Mouse (Mus musculus) granulocyte monocyte progenitor cell, adult 5-6 weeks (primary cell): ENCODE results near the gene Stfa3. TPM values are rescaled to one million over a fixed set of nuclear protein-coding genes. Genes with fewer than 3 reads are reported as not detected.

Experiments
- total RNA-seq, 2 experiments: library from RNA; stranded (forward) in 1 of 2; stranded (reverse) in 1 of 2; fragments of 200-712, 200-1000 nt in 1 of 2; fragments of >200 nt in 1 of 2; fragmentation: Nextera tagmentation in 1 of 2; gene quantifications; 2 replicates each; pipeline ENCODE4 v1.2.3; 2014 to 2017

Gene Stfa3
- total RNA-seq, 2 experiments from 2014 or later = 1.3 TPM; not detected in 1

Other genes with a start within 250 kb of the Stfa3 start
- not detected in 2 replicates for gene Gm5416, start 245.0 kb downstream of the Stfa3 start, total RNA-seq (2014; fragmentation: Nextera tagmentation)
- gene Gm5416, start 245.0 kb downstream of the Stfa3 start, total RNA-seq (2017) = not detected in 2 replicates
- gene 2010005H15Rik, start 233.9 kb downstream of the Stfa3 start, total RNA-seq (2014; fragmentation: Nextera tagmentation) = not detected in 2 replicates
- not detected in 2 replicates for gene 2010005H15Rik, start 233.9 kb downstream of the Stfa3 start, total RNA-seq (2017)
- gene Stfa1, start 178.4 kb downstream of the Stfa3 start, total RNA-seq (2014; fragmentation: Nextera tagmentation) = not detected in 2 replicates
- gene Stfa1, start 178.4 kb downstream of the Stfa3 start, total RNA-seq (2017) = not detected in 2 replicates
- not detected in 2 replicates for gene BC117090, start 121.1 kb downstream of the Stfa3 start, total RNA-seq (2014; fragmentation: Nextera tagmentation)
- not detected in 2 replicates for gene BC117090, start 121.1 kb downstream of the Stfa3 start, total RNA-seq (2017)
- not detected in 2 replicates for gene BC100530, start 87.6 kb downstream of the Stfa3 start, total RNA-seq (2014; fragmentation: Nextera tagmentation)
- not detected in 2 replicates for gene BC100530, start 87.6 kb downstream of the Stfa3 start, total RNA-seq (2017)
- gene Stfa2, start 46.9 kb downstream of the Stfa3 start, total RNA-seq (2014; fragmentation: Nextera tagmentation) = not detected in 2 replicates
- not detected in 2 replicates for gene Stfa2, start 46.9 kb downstream of the Stfa3 start, total RNA-seq (2017)
- not detected in 2 replicates for gene Casr, start 106.7 kb upstream of the Stfa3 start, total RNA-seq (2014; fragmentation: Nextera tagmentation)
- not detected in 2 replicates for gene Casr, start 106.7 kb upstream of the Stfa3 start, total RNA-seq (2017)
- gene Cd86, start 210.7 kb upstream of the Stfa3 start, total RNA-seq (2014; fragmentation: Nextera tagmentation) = not detected in 2 replicates
- 0.52 and 3.5 TPM in 2 replicates for gene Cd86, start 210.7 kb upstream of the Stfa3 start, total RNA-seq (2017)
- gene Ildr1, start 238.6 kb upstream of the Stfa3 start, total RNA-seq (2014; fragmentation: Nextera tagmentation) = not detected in 2 replicates
- not detected in 2 replicates for gene Ildr1, start 238.6 kb upstream of the Stfa3 start, total RNA-seq (2017)